Mouse (Mus musculus): ENCODE data around the gene Tmem191c.

GRCm38 (mm10) chr16:17271124-17271523 lies 4.8 kb upstream of the Tmem191c start:
- TF ChIP-seq POLR2A (IDR thresholded peaks at IDR 0.05; ENCODE audit: low read depth, low read length) (no peak), CTCF (IDR thresholded peaks at IDR 0.05; ENCODE audit: extremely low read depth, insufficient read length, insufficient replicate concordance, low read depth, low read length) (no peak)

Measured in small intestine, adult 2 months (tissue).